Mouse (Mus musculus) monocyte, adult 5-6 weeks (primary cell): Measurements from ENCODE around the gene Vtn. TPM values are rescaled to one million over a fixed set of nuclear protein-coding genes. Genes with fewer than 3 reads are reported as not detected.
A peak's percentile ranks its signal among the peaks of the same experiment; 100 is the strongest.

Experiments used
- ATAC-seq: fragments of 153-309, 156-312 bp; replicated peaks from 2 replicates; pipeline ENCODE4 v1.8.0; 2017; ENCODE audit warnings: mild to moderate bottlenecking; ENCODE audit not compliant: low TSS enrichment, insufficient number of reproducible peaks, severe bottlenecking, poor library complexity, low FRiP score
- total RNA-seq: library from RNA; stranded (forward); fragments of 200-1000, 200-491, 200-594 nt; gene quantifications from 3 replicates; pipeline ENCODE4 v1.2.3, GENCODE M21; 2017

Gene Vtn
- total RNA-seq, 1 experiment from 2014 or later: not detected

DNA sequence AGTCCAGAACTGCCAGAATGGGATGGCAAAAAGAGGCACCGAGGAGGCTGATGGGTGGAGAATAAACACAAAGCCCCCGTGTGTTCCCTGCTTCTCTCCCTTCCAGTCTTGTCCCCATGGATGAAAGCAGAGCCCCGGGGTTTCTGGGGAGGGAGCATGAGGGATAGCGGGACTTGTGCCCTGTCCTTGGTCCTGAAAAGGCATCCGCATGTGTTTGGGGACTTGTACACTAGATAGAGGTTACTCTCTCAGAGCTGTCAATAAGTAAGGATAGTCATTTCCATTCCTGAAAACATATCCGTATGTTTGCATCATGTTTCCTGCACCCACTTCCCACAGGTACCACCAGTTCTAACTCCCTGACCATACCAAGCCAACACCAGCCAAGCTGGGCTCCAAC lies 3.0 kb upstream of the Vtn start:
- no peak for ATAC-seq

DNA sequence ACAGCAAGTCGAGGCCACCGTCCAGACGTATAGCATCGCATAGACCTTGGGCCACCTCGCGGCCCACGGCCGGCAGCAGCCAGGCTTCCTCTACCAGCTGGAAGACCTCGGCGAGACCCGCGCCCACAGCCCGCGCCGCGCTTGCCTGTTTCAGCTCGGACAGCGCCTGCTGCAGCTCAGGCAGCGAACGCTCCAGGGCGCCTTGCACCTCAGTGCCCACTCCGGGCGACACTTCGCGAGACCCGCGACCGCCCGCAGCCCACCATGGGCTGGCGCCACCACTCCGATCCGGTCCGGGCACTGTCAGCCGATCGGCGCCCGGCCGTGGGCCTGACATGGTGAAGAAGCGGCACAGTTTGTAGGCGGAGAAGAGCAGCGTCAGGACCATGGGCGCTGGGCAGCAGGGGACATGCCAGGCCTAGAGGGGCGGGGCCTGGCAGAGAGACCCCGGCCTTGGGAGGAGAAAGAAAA lies 1.8 kb upstream of the Vtn start:
- no peak for ATAC-seq

DNA sequence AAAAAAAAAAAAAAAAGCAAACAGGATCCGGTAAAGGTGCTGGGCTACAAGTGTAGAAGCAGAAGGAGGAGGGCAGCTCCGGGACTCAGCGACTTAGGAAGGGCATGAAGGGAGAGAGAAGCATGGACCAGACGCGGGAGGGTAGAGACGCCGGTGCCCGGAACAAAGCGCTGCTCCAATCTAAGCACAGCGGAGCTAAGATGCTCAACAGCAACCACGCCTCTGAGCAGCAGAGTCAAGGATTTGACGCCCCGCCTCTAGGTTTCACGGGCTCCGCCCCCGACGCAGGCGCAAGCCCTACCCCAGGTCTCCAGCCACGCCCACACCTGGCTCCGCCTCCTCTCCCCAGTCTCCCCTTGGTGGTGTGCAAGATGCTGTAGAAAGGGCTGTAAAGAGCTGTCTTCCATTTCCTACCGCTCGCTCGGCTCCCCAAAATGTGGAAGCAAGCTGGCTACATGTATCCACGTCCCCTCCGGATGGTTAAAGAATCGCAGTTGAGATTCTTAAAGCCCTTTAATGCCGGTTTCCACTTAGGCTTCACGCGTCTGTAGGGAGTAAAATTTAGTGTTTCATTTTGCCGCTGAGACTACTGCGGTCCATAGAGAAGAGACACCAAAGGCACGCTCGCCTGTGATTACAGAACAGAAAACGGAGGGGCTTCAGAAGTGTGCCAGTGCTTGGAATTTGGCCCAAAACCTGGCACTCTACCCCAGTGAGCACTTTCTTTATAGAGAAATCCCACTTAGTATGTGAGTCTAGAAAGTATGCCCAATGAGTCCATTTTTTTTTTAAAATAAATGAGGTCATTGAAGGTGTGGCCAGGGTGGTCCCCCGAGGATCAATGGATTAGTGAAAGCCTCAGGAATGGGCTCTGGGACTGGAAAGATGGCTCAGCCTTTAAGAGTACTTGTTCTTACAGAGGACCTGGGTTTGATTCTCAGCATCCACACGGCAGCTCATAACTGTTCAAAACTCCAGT lies 1.1 kb upstream of the Vtn start, which contains the start of gene Sarm1:
Sarm1 (minus strand) TSS at position 211 of the 979 bp plus-strand sequence.
- ATAC-seq: peak; percentile 93

DNA sequence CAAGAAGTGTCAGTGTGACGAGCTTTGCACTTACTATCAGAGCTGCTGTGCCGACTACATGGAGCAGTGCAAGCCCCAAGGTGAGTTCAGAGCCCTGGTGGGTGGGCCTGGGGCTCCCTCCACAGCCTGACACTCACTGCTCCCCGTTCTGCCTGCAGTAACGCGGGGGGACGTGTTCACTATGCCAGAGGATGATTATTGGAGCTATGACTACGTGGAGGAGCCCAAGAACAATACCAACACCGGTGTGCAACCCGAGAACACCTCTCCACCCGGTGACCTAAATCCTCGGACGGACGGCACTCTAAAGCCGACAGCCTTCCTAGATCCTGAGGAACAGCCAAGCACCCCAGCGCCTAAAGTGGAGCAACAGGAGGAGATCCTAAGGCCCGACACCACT lies 652 bp downstream of the Vtn start:
- ATAC-seq: no peak

DNA sequence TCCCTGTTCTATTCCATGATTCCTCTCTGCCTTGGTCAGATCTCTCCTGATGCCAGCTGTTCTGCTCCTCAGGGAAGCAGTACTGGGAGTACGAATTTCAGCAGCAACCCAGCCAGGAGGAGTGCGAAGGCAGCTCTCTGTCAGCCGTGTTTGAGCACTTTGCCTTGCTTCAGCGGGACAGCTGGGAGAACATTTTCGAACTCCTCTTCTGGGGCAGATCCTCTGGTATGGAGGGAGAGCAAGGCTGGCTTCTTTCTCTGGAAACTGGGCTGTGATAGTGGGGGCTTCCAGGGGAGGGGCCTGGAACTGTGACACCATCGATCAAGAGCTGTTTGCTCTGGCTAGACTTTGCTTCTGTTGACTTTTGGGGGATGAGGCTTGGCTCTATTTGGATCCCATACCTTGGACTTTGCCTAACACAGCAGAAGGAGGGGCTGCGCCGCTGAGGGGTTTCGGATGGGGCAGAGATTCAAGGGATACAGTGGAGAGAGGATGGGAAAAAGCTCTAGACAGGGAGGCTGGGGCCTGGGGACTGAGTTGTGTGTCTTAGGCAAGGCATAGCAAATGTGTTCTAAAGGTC lies 1.8 kb downstream of the Vtn start:
- ATAC-seq: no peak

DNA sequence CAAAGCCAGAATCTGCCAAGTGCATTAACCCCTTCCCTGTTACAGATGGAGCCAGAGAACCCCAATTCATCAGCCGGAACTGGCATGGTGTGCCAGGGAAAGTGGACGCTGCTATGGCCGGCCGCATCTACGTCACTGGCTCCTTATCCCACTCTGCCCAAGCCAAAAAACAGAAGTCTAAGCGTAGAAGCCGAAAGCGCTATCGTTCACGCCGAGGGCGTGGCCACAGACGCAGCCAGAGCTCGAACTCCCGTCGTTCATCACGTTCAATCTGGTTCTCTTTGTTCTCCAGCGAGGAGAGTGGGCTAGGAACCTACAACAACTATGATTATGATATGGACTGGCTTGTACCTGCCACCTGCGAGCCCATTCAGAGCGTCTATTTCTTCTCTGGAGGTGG lies 2.6 kb downstream of the Vtn start:
- ATAC-seq: no peak

DNA sequence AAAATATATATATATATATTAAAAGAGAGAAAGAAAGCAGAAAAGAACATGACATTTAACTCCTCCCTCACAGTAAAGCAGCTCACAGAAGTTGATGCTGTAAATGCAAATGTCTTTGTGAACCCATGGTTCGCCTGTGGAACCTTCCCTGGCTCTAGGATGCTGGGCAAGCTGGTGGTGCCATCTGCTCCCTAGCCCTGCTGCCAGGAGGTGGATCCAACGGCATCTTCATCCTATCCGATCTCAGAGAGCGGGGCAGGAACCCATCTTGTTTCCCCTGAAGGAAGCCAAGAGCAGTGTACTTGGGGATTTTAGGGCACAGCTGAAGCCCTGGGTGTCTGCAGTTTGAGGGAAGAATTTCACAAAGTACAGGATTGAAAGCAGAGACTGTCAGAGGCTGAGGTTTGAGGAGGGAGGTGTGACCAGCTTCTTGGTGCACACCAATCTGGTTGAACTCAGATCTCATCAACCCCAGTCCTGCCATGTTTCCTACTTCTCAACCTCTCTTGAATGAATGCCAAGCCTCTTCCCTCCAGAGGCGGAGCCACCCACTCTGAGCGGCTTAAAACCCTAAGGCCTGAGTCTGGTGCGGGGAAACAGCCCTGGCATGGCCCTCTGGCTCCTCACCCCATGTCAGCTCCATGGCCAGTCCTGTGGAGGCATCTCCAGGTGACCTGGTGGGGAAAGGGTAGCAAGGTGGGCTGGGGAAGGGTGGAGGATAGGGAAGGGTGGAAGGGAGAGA lies 4.2 kb downstream of the Vtn start, which contains the start of gene Sebox:
Sebox (plus strand) TSS at position 539 of the 742 bp plus-strand sequence.
- no peak for ATAC-seq

DNA sequence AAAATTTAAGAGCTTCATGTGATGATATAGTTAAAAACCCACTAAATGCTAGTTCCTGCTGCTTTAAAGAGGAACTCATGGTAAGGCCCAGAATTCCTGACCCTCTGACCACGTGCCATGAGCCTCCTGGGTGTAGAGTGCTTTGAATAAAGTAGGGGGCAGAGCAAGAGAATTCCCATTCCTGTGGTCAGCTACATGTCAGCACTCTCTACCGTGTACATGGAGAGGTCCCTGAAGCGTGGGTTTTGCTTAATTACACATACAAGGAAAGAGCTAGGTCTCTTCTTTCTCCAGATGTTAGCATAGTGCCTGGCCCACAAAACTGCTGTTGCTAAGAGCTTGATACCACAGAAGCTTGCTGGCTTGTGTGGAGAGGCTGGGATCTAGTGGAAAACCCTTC lies 6.5 kb downstream of the Vtn start:
- ATAC-seq: no peak

DNA sequence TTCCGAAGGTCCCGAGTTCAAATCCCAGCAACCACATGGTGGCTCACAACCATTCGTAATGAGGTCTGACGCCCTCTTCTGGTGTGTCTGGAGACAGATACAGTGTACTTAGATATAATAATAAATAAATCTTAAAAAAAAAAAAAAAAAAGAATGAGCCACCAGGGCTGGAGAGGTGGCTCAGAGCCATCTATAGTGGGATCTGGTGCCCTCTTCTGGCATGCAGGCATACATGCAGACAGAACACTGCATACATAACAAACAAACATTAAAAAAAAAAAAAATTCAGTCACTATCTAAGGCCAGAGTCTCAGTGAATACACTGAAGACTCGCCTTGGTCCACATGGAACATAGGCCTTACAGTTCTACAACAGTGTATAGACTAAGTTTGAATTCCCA lies 10.3 kb downstream of the Vtn start:
- ATAC-seq: no peak

DNA sequence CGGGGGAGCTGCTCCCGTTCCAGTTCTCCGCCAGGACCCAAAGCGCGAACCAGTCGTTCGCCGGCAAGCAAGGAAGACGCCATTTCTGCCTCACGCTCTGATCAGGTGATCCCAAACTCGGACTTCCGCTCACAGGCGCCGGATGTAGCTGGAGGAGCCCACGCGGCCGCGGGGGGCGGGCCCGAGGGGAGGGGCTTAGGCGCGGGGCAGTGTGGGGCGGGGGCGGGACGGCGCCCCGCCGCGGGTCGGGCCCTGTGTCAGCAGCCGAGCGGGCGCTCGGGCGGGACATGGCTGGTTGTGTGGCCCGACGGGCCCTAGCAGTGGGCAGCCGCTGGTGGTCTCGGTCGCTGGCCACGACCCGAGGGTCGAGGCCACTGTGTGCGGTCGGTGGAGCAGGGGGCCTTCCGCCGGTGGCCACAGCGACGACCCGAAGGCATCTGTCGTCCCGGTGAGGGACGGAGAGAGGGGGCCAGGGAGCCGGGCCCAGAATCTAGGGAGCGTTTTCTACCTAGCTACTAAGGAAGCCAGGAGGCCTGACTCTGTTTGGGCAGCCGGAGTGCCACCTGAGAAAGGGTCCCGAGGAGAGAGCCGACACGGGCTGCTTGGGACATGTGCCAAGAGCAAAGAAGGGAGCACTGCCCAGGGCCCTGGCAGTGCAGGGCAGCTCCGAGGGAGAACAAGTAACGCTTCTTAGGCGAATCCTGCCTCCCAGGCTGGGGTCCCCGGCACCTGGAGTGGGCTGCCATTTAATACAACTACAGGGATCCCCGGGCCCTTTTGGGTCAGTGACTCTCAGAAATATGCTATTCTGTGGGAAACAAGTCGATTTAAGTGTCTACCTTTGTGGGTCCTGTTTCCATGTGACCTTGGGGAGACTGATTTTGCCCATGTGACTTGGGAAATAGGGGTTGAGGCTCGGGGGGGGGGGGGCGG lies 13.4 kb downstream of the Vtn start, which contains the start of the genes Tmem199 and Poldip2:
Tmem199 (minus strand) TSS at position 148 of the 933 bp plus-strand sequence.
Poldip2 (plus strand) TSS at position 169 of the 933 bp plus-strand sequence.
- peak; percentile 88 for ATAC-seq

DNA sequence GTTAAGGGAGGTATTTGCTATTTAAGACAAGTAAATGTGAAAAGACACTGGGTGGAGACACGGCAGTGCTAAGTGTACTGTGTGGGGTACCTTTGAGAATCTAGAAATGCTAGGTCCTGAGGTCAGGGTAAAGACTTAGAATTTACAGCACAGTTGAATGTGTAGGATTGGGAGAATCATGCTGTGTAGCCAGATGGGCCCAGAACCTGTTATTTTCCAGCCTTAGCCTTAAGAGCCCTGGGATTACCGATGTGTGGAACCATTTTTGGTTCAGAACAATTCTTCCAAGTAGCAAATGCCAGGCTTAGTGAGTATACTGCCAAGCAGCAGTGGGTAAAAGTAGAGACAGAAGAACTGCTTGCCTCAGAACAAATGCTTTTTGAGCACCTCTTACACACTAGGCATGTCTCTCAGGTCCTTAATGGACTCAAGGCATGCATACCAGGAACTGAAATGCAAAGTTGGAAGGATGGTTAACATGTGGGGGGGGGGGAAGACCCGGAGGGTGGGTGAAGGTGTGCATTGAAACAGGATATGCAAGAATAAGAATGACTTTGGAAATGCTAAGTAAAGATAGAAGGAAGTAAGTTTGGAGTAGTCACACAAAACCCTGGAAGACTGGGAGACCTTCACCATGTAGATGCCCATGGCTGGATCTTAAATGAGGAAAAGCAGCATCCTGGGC lies 14.4 kb downstream of the Vtn start:
- ATAC-seq: no peak

DNA sequence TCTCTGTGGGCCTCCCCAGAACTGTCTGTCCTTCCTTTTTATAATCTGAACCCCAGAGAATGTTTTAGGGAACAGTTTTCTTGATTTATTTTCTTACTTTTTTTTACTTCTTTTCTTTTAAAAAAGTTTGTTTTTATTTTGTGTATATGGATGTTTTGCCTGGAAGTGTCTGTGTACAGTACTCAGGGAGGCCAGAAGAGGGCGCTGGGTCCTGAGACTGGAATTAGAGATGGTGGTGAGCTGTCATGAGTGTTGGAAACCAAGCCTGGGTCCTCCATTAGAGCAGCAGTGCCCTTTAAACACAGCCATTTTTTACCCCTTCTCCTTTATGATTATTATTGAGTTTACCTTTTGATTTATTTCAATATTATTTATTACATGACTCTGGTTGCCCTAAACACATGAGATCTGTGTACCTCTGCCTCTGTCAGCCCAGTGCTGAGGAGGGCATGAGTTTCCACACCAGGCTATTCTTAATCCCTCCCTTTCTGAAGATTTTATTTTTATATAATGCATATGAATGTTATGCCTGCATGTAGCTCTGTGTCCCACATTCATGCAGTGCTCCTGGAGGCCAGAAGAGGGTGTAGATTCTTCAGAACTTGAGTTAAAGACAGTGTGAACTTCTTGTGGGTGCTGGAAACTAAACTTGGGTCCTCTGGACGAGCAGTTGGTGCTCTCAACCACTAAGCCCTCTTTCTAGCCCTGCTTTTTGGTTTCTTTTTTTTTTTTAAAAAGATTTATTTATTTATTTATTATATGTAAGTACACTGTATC lies 16.8 kb downstream of the Vtn start:
- no peak for ATAC-seq

DNA sequence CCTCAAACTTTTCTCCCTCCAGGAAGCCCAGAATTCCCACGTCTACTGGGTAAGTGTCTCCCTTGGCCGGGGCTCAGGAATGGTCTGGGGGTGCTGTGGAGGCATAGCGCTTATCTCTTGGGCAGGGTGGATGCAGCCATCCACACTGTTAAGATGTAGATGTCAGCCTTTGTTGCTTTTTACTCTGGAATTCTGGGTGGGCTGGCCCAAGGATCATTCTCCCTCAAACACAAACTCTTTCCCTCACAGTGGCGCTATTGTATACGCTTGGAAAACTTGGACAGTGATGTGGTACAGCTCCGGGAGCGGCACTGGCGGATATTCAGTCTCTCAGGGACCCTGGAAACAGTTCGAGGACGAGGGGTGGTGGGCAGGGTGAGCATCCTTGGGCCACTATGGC lies 20.0 kb downstream of the Vtn start:
- no peak for ATAC-seq

DNA sequence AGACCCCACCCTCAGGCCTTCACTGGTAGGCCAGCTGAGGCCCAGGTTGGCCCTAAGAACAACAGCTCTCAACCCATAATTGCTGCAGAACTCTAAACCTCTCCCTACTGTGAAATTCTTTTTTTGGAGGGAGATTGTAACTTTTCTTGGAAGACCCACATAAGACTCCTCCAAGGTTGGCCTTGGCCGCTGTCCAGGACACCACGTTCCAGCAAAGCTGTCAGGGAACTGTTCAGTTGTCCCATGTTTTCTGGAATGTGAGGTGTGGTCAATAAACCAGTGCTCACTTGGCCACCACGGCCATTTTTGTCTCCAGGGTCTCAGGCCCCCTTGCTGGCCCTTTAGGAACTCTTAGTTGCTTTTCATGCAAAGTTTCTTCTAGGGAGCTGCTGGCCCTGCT lies 23.0 kb downstream of the Vtn start:
- no peak for ATAC-seq

DNA sequence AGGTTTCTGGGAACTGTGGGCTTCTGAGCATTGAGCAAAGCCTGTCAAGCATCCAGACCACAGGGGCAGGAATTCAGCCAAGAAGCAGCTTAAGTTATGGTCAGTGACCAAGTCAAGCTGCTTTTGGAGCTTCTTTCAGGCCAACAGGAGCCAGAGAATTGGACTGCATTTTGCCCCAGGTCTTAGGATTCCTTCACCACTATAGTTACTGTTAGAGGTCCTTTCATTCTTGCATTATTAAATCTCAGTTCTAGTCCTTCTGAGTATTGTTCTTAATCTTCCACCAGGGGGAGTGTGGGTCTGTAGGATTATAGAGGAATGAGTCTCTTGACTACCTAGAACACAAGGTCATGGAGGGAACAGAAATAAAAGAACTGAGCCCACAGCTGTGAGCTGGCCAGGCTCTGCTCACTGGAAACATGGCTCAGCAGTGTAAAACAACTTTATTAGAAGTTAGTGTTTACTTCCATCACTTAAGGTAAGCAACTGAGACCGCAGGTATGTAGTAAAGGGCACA lies 23.6 kb downstream of the Vtn start:
- ATAC-seq: no peak

DNA sequence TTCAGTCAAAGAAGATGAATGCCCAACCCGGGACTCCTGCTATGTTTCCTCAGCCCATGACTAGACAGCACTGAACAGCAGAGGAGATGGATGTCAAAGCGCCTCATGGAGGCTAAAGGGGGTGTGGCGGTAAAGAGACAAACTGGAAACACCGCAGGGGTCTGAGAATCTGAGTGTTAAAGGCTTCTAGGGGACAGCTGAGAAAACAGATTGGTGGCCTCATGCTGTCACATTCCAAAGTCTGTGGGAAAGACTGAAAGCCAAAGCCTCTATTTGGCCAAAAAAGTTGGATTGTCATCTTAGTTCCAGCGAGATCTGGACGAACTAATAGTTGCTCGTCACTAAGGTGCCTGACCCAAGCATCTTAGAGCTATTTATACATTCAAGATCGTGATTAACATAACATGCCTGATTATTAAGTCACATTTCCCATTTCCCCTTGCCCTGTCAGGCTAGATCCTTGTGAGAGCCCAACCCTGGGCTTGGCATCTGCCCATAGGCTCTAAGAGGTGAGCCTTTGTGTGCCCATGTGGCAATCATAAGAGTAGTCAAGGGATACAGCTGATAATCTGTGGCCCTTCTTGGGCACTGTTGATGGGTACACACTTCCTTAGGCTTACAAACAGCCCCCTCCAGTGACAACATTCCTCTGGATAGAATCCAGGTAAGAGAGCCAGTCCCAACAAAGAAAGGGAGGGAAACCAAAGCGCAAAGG lies 24.5 kb downstream of the Vtn start:
- no peak for ATAC-seq
